Mouse (Mus musculus) CH12.LX (cell line): Measurements from ENCODE around the gene Scin.

ENCODE experiments used
- CTCF ChIP-seq, 2 experiments: IDR thresholded peaks in 1 of 2; conservative IDR thresholded peaks in 1 of 2; 2 replicates each; pipeline ENCODE4 v1.5.1; 2011 to 2012; ENCODE audit warnings: low read depth in 2 of 2, low read length in 2 of 2, improper control_type of control experiment in 1 of 2, inconsistent platforms in 1 of 2, mild to moderate bottlenecking in 1 of 2, moderate library complexity in 1 of 2
- POLR2A ChIP-seq: IDR thresholded peaks from 2 replicates; pipeline ENCODE4 v1.6.1; 2011; ENCODE audit warnings: low read depth, mild to moderate bottlenecking, improper control_type of control experiment, low read length

- TF ChIP-seq CTCF (conservative IDR thresholded peaks at IDR 0.05 in 1 of 2, IDR thresholded peaks at IDR 0.05 in 1 of 2; ENCODE audit: low read depth in 2 of 2, low read length in 2 of 2), result no peak
- no peak for TF ChIP-seq POLR2A
These were observed 37.0 kb downstream of the Scin start for GRCm38 (mm10) chr12:40097023-40097422.
